Mouse (Mus musculus) liver, embryonic 14.5 days (tissue): ENCODE measurements around the gene U2af1. TPM values are rescaled to one million over a fixed set of nuclear protein-coding genes. Genes with fewer than 3 reads are reported as not detected.
A peak's percentile ranks its signal among the peaks of the same experiment; 100 is the strongest.

Source experiments
- ATAC-seq: fragments of 200-750 bp; cut with Nextera tagmentation; 2 replicates; pipeline ENCODE4 v1.8.0; 2017; ENCODE audit warnings: moderate number of reproducible peaks, mild to moderate bottlenecking, moderate library complexity; ENCODE audit not compliant: insufficient read depth
- DNase-seq, 3 experiments: peaks; one replicate each; pipeline ENCODE4 v3.0.0-alpha.2; 2012 to 2013; ENCODE audit warnings: low read depth in 3 of 3, low spot score in 3 of 3
- H3K27ac ChIP-seq: fragments of 300-500 bp; sonication (generic); 2 replicates; pipeline ENCODE4 v1.5.1; 2014; ENCODE audit warnings: moderate library complexity, mild to moderate bottlenecking, control low read depth, inconsistent platforms
- H3K27me3 ChIP-seq: fragments of 300-500 bp; sonication (generic); 2 replicates; pipeline ENCODE4 v1.6.1; 2014; ENCODE audit warnings: mild to moderate bottlenecking, low read length, moderate library complexity; ENCODE audit not compliant: control insufficient read depth, insufficient read depth
- H3K36me3 ChIP-seq: fragments of 300-500 bp; sonication (generic); replicated peaks from 2 replicates; pipeline ENCODE4 v1.6.1; 2014; ENCODE audit warnings: low read depth; ENCODE audit not compliant: control insufficient read depth, insufficient read depth
- H3K4me1 ChIP-seq, 2 experiments: fragments of 200-500 bp in 1 of 2; fragments of 300-500 bp in 1 of 2; sonication (generic) in 1 of 2; replicated peaks; 2 replicates each; pipeline ENCODE4 v1.6.1; 2012 to 2014; ENCODE audit warnings: antibody characterized with exemption in 1 of 2, inconsistent platforms in 1 of 2, low read length in 1 of 2; ENCODE audit not compliant: control insufficient read depth in 2 of 2, insufficient read depth in 2 of 2
- H3K4me2 ChIP-seq: fragments of 300-500 bp; sonication (generic); 2 replicates; pipeline ENCODE4 v1.6.1; 2014; ENCODE audit warnings: low read depth, mild to moderate bottlenecking, control low read depth, moderate library complexity
- H3K4me3 ChIP-seq, 2 experiments: fragments of 200-500 bp in 1 of 2; fragments of 300-500 bp in 1 of 2; sonication (generic) in 1 of 2; 2 replicates each; pipeline ENCODE4 v1.5.1; 2012 to 2014; ENCODE audit warnings: low read depth in 2 of 2, low read length in 2 of 2, mild to moderate bottlenecking in 2 of 2, control low read depth in 1 of 2, inconsistent platforms in 1 of 2, moderate library complexity in 1 of 2; ENCODE audit not compliant: insufficient read depth in 1 of 2
- H3K9ac ChIP-seq: fragments of 300-500 bp; sonication (generic); replicated peaks from 2 replicates; pipeline ENCODE4 v1.6.1; 2014; ENCODE audit warnings: mild to moderate bottlenecking, control low read depth, moderate library complexity
- H3K9me3 ChIP-seq: fragments of 300-500 bp; sonication (generic); 2 replicates; pipeline ENCODE4 v1.6.1; 2016; ENCODE audit warnings: low read length, mixed read lengths; ENCODE audit not compliant: control insufficient read depth
- CTCF ChIP-seq: IDR thresholded peaks from 2 replicates; pipeline ENCODE4 v1.5.1; 2016; ENCODE audit warnings: antibody characterized with exemption, low read depth, control low read depth
- EP300 ChIP-seq: IDR thresholded peaks from 2 replicates; pipeline ENCODE4 v1.6.1; 2016; ENCODE audit warnings: antibody characterized with exemption, low read depth
- WGBS: fragments of 180-500 bp; shearing (Covaris S2); extraction: QIAGEN DNeasy Blood & Tissue Kit; methylation state at CpG from one replicate; pipeline ENCODE4 v1.1.7; 2014; ENCODE audit not compliant: insufficient replicate concordance; 5-methylcytosine and 5-hydroxymethylcytosine counted together
- polyA plus RNA-seq, 2 experiments: library from polyadenylated mRNA; depleted of rRNA in 1 of 2; stranded (reverse) in 1 of 2; unstranded in 1 of 2; fragments of >200 nt; fragmentation: Nextera tagmentation in 1 of 2; extraction: Ambion mirVana in 1 of 2; gene quantifications; 2 replicates each; pipeline versions ENCODE4 v1.2.1 to v1.2.3; 2012 to 2014

U2af1 gene
- polyA plus RNA-seq, 2 experiments: 83.3 to 145 TPM

DNA sequence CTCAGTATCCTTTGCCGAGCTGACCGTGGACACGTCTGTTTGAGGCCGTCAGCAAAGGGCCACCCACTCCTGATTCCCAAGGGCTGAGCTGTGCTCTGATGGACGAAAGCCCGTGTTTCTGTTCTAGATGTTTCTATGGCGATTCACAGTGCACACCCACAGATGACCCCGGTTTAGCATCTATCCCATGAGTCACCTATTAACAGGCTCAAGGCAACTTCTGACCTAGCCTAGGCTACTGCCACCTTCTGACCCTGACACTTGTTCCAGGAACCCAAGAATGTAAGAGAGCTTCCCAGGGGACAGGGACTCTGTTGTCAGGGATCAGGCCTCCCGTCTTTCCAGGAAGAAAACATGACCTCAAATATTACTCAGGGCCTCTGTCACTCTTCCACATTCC lies 29.4 kb upstream of the U2af1 start:
- Histone ChIP-seq H3K4me3 (no peak overlapping the region), H3K9ac (no peak overlapping the region), H3K36me3 (no peaks in the 10 kb centered on the region), H3K9me3 (no peaks in the 10 kb centered on the region), H3K4me1 (peaks cover 0 to 2% of the 10 kb centered on the region in 2 experiments; a peak in 2 of 4 replicates), H3K27me3 (no peaks in the 10 kb centered on the region), H3K4me2 (no peak overlapping the region), H3K27ac (no peak overlapping the region)
- ATAC-seq (no peak), DNase-seq (no peak)
- TF ChIP-seq CTCF: no peak
- TF ChIP-seq EP300: no peak
- 67% methylated on average over 9 of the region's 9 CpGs for WGBS

DNA sequence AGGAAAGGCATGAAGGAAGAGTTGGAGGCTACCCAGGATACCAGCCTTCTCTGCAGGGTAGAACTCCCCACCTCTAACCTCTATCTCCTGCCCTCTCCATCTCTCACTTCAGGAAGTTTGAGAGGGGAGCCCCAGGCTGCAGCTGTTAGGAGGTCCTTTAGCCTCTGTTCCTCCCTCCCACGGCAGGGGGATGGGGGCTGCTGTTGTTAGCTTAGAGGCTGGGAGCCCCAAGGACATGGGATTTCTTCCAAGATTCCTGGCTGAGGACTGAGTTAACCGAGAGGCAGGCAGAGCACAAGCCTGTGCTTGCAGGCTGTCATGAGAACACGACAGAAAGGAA lies 27.5 kb upstream of the U2af1 start:
- TF ChIP-seq CTCF (no peak), EP300 (no peak)
- Histone ChIP-seq H3K4me2 (no peak overlapping the region), H3K4me1 (peaks cover 0 to 2% of the 10 kb centered on the region in 2 experiments; a peak in 2 of 4 replicates), H3K9me3 (no peaks in the 10 kb centered on the region), H3K9ac (no peak overlapping the region), H3K27ac (no peak overlapping the region), H3K36me3 (no peaks in the 10 kb centered on the region), H3K4me3 (no peak overlapping the region), H3K27me3 (no peaks in the 10 kb centered on the region)
- 42% methylated on average over 3 of the region's 3 CpGs for WGBS
- ATAC-seq (no peak), DNase-seq (no peak)

DNA sequence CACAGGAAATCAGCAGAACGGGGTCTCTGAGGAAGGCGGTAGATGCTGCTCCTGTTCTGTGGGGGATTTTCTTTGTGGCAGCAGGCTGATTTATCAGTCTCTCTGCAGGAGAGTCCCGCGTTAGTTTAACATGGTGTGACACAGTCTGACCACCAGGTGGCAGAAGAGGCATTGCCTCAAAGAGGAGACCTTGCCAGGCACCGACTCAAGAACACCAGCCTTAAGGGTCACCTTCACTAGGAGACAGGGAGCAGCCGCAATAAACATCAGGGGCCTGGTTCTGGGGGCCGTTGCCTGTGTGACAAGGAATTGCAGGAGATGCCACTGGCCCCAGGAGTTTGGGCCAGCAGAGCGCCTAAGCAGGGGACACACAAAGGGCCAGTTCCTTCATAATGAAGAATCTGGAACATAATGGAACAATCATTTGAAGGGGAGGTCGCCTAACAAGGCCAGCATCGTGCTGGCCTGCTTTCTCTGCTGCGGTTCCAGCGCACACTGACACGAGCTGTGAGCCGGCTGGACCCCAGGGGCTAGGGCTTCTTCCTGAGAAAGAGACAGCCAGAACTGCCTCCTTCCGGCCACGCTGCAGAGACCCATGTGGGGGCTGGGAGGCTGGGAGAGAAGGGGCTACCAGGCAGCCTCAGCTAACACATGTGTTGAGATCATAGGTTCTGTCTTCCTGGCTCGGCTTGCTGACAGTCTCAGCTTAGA lies 27.0 kb upstream of the U2af1 start:
- TF ChIP-seq EP300: no peak
- peak; percentile 94 for TF ChIP-seq CTCF
- no peak overlapping the region for H3K4me2 ChIP-seq
- peaks cover 0 to 2% of the 10 kb centered on the region in 2 experiments; a peak in 2 of 4 replicates for H3K4me1 ChIP-seq
- H3K9me3 ChIP-seq: no peaks in the 10 kb centered on the region
- no peak overlapping the region for H3K9ac ChIP-seq
- DNase-seq (peak; percentile 50 to 55 (median 54)), ATAC-seq (no peak)
- 14% methylated on average over 17 of the region's 17 CpGs for WGBS
- H3K36me3 ChIP-seq: no peaks in the 10 kb centered on the region
- no peak overlapping the region for H3K27ac ChIP-seq
- no peaks in the 10 kb centered on the region for H3K27me3 ChIP-seq
- H3K4me3 ChIP-seq: no peak overlapping the region

DNA sequence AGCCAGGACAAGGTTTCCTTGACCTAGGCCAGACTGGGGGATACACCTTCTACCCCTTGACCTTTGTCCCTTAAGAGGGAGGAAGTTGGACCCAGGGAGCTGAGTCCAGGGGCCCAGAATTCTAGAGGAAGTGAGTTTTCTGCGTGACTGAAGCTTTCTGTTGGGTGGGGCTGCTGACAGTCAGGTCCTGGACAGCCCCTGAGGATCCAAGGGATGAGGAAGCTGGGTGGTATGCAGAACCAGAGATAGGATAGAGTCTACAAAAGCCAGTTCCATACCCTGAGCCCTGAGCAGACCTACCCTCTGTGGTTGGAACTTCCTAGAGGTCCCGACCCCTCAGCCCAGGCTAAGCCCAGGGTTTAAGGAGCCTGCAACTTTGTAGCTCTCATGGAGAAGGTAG lies 21.8 kb upstream of the U2af1 start:
- 13% methylated on average over 2 of the region's 2 CpGs for WGBS
- ATAC-seq (no peak), DNase-seq (no peak)
- Histone ChIP-seq H3K36me3 (no peaks in the 10 kb centered on the region), H3K4me2 (no peak overlapping the region), H3K4me3 (no peak overlapping the region), H3K9me3 (no peaks in the 10 kb centered on the region), H3K9ac (no peak overlapping the region), H3K27ac (no peak overlapping the region), H3K27me3 (no peaks in the 10 kb centered on the region), H3K4me1 (no peaks in the 10 kb centered on the region)
- TF ChIP-seq CTCF: no peak
- no peak for TF ChIP-seq EP300

DNA sequence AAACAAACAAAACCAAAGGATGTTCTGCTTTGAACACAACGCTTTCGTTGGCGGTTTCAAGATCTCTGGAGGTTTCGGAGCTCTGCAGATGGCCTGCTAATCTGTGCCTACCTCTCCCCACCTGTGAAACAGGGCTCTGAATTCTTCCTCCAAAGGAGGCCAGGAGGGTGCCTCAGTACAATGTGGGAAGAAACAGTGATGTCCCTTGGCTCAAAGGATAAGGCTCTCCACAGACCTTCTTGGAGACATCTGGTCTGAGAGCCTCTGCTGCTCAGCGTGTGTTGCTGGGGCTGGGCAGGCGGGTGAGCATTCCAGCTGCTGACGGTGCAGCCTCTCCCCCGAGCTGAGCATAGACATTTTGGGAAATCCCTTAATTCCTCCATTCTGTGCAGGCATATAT lies 18.8 kb upstream of the U2af1 start, which contains the start of gene Cryaa:
Cryaa (plus strand) TSS at position 301 of the 400 bp plus-strand sequence.
- no peak within 1 kb of the TSS for H3K4me2 ChIP-seq
- H3K27ac ChIP-seq: no peak within 1 kb of the TSS
- H3K27me3 ChIP-seq: no peaks in the 10 kb centered on the region
- no peak within 1 kb of the TSS for H3K4me3 ChIP-seq
- TF ChIP-seq CTCF: no peak
- TF ChIP-seq EP300: no peak
- H3K36me3 ChIP-seq: no peaks in the 10 kb centered on the region
- DNase-seq (no peak), ATAC-seq (no peak)
- no peak within 1 kb of the TSS for H3K9ac ChIP-seq
- no peaks in the 10 kb centered on the region for H3K4me1 ChIP-seq
- WGBS: 68% methylated on average over 8 of the region's 8 CpGs
- no peaks in the 10 kb centered on the region for H3K9me3 ChIP-seq
